Mouse (Mus musculus): Measurements from ENCODE around the gene Six4. TPM values are rescaled to one million over a fixed set of nuclear protein-coding genes. Genes with fewer than 3 reads are reported as not detected.
"Not testable (repeated sequence)": the region's sequence is repeated elsewhere in the genome, so short reads cannot be mapped to it uniquely, and the experiment has no call there.

Six4 gene
- total RNA-seq (2014; fragmentation: Nextera tagmentation), result not detected in 2 replicates
- total RNA-seq (2017), result not detected in 2 replicates

DNA sequence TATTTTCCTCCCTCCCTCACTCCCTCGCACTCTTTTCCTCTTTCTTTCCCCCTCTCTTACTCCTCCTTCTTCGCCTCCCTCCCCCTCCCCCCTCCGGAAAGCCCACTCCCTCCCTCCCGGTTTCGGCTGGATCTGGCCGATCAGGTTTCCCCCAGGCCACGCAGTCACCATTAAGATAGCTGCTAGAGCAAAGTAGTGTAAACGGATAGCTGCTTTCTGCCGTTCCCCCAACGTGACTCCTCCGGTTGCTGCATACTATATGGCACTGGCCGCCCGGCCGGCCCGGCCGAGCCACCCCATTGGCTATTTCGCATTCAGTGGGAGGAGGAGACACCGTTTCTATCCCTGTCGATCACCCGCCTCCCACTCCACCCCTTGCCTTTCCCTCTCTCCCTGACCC is at the start of gene Six4:
Gene Six4 (minus strand): TSS at position 261 of the 400 bp plus-strand sequence.
- peak; percentile 67 for ATAC-seq (replicated peaks; ENCODE audit: poor library complexity, severe bottlenecking)

DNA sequence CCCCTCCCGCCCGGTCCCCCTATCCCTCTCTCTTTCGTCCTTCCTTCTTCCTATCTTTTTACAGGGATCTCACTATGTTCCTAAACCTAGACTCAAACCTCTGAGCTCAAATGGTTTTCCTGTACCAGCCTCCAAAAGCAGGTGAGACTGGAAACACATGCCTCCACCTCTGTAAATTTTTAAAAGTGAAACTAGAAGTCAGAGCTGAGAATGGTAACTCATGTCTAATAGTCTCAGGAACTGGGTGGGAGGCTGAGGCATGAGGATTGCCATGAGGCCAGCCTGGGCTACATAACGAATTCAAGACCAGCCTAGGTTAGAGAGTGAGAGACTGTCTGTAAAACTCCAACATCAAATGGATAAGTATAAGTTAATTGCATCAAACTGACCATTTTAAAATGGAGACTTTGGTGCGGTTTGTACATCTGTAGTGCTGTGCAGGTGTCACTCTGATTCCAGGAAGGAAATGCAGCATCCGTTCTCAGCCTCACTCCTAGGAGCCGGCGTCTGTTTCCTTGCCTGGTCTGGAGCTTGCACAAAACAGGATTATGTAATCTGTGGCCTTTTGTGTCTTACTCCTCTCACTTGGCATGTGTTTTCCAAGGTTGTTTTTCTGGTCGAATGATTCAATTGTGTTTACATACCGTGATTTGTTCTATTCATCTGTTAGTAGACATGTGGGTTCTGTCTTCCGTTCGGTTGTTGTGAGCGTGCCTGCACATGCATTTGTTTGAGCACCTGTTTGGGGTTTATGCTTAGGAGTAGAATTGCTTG is 49.3 kb upstream of the Six4 start:
- peak; percentile 91 for ATAC-seq (replicated peaks; ENCODE audit: poor library complexity, severe bottlenecking)

DNA sequence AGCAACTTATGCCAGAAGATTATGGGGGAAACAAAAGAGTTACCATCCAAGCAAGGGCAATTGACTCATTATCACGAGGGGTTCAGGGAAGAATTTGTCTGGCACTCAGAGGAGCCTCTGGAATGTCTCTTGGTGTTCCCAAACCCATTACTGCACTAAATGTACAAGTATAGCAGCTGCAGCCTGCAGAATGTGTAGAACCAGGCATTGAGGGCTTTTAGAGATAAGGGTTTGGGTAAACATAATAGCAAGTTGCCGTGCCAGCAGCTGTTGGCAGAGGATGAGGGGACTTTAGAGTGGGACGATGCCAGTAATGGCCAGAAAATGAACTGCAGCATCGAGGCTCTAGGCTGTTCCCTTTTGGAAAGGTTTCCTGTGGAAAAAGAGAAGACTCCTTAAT is 47.1 kb upstream of the Six4 start:
- ATAC-seq (replicated peaks; ENCODE audit: poor library complexity, severe bottlenecking), result no peak

DNA sequence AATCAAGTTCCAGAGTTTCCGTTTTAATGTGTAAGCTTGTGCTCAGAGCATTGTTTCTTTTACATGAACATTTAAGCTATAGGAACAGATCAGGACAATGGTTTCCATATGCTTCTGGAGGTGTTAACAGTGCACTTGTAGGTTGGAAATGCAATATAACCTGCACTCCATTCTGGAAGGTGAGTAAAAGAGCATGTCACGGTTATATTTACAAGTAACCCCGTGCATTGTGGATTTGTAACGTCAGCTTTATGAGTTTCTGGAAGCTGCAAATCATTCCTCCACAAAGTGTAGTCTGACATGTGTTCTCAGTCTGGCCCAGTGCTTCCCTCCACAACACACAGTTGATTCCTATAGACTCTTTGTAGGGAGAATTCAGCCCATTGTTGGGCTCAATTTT is 40.9 kb upstream of the Six4 start:
- no peak for ATAC-seq (replicated peaks; ENCODE audit: poor library complexity, severe bottlenecking)

DNA sequence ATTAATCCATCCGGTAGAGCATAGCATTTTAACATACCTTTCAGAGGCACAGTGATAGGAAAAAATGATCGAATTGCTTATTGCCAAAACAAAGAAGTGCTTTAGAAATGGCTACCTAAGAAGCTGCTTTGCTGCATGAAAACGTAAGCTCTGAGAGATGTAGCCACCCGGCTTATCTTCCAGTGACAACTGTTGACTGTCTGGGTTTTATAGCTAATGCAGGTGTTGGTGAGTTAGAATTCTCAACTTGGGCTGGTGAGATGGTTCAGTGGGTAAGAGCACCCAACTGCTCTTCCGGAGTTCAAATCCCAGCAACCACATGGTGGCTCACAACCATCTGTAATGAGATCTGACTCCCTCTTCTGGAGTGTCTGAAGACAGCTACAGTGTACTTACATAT is 37.8 kb upstream of the Six4 start:
- not testable (repeated sequence) for ATAC-seq (replicated peaks; ENCODE audit: poor library complexity, severe bottlenecking)

DNA sequence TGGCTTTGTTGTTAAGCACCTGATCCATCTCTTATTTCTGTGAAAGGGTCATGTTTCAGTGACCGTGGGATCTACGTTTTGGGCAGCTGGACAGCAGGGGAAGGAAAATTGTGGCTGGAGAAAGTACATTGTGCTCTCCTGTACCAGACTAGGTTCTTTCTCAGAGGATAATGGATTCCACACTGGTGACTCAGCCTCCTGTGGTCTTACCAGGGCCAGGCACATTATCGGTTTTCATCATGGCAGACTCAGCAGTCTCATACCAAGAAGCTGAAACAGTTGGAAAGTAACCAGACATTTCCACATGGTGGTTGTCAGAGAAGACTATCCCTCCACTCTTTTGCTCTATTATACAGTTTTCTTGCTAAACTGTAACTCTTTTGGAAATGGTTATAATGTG is 34.0 kb upstream of the Six4 start:
- no peak for ATAC-seq (replicated peaks; ENCODE audit: poor library complexity, severe bottlenecking)

DNA sequence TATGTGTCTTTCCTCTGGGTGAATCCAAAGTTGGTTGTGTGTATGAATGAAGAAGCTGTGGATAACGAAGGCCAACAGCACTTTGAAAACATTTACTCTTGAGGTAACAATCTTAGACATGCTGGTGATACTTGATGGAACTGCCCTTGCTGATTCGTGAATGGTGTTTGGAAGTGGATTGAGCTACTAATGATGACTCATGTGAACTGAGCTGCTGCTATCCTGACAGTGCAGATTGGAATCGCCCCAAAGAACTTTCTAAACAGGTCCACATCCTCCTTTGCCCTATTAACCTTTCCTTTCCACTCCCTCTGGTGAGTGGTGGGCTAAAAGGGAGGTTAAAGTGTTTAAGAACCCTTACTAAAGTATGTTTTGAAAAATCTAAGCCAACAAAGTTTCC is 27.5 kb upstream of the Six4 start:
- ATAC-seq (replicated peaks; ENCODE audit: poor library complexity, severe bottlenecking), result no peak

DNA sequence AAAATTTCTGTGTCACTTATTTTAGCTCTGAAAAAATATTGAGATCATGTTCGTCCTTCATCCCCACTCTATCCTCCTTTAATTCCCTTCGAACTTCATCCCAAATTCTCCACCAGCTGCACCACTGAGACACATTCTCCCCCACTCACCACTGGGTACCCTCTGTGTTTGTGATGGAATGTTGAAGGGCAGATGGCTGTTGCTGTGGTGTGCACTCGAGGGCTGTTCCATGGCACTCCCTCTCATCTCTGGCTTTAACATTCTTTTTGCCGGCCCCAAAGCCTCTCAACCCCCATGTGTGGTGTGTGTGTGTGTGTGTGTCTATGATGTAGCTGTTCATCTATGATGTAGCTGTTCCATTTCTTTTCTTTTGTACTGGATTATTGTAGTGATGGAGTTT is 12.0 kb upstream of the Six4 start:
- ATAC-seq (replicated peaks; ENCODE audit: poor library complexity, severe bottlenecking), result no peak

DNA sequence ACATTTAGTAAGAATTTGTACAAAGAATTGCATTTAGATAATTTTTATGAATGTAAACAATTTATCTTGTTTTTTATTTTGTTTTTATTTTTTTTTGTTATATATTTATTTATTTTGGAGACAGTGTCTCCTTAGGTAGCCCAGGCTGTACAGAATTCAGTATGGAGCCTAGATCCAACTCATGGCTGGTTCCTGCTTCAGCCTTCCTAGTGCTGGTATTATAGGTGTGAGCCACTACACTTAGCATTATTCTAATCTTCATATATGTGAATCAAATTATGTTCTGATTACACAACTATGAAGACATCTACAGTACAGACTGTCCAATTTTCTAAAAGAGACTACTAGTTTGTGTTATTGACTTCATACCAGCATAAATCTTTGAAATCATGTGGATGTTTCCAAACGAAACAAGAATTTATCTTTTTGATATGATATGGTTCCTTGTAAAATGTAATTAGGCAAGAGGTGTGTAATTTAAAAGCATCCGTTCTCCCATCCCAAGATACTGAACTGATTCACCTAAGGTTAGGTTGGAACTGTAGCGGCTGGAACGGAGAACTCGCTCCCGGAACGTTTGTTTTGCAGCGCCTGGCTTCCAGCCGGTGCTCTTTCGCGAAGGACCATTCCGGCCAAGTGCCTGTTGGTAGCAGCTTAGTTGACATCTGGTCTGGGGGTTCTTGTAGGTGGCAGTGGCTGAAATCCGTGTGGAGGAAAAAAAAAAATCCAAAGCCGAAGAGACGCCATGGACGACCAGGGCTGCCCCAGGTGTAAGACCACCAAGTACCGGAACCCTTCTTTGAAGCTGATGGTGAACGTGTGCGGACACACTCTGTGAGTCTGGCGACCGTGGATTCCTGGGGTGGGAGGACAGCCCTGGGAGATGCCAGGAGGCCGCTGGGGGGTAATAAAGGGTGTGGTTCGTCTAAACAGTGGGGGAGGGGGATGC is 10.1 kb upstream of the Six4 start, which contains the start of gene Mnat1:
Gene Mnat1 (plus strand): TSS at position 625 of the 949 bp plus-strand sequence.
- peak; percentile 98 for ATAC-seq (replicated peaks; ENCODE audit: poor library complexity, severe bottlenecking)

DNA sequence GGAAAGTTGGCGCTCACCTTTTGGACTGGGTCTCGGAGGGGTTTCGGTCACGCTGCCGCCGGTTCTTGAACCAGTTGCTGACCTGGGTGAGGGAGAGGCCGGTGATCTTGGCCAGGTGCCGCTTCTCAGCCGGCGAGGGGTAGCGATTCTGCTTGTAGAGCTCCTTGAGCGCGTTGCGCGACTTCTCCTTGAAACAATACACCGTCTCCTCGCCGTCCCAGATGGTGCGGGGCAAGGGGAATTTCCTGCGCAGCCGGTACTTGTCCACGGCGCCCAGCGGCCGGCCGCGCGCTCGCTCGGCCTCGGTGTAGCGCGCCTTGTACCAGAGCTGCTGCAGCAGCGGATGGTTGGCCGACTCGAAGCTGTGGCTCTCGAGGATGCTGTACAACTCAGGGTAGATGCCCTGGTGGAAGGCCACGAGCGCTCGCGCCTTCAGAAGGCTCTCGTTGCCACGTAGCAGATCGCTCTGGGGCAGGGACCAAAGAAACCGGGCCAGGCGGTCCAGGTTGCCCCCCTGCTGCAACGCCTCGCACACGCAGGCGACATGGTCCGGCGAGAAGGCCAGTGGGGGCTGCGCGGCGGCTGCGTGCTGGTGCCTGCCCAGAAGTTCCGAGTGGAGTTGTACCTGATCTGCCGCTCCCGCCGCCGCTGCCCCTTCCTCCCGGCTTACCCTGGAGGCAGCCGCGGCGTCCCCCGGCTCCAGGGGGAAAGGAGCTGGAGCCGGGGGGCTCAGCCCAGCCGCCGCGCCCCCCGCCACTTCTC is 749 bp downstream of the Six4 start:
- ATAC-seq (replicated peaks; ENCODE audit: poor library complexity, severe bottlenecking), result peak; percentile 39

DNA sequence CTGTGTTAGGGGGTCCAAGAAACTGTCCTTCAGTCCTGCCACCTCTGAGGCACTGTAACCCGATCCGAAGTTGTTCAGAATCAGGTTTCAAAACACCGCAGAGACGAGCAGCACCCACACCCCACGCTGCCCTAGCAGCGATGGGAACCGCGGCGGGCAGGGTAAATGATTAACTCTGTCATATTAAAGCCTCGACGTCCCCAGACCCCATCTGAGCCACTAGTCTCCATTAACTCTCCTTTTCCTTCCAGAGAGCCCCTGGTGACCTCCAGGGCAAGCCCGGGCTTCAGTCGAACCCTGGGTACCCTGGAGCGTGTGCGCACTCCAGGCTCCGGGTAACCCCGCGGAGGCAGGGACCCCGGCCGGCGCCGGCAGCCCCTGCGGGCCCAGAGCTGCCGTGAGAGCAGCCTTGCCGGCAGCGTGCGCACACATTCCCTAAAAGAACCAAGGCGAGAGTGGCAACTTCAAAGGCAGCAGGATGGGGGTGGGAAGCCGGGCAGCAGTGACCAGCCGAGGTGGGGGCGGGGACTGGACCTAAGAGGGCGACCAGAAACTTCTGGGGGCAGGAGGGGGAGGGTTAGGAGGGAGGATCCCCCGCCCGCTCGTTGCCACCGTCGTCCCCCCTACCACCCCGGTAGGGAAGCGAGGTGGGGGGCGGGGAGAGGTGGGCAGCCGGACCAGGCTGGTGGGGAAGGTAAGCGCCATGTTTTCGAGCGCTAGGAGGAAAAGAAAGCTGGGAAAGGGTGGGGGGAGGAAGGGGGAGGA is 1.5 kb downstream of the Six4 start:
- peak; percentile 26; the same call in 1 of the 2 replicates for ATAC-seq (replicated peaks; ENCODE audit: poor library complexity, severe bottlenecking)

DNA sequence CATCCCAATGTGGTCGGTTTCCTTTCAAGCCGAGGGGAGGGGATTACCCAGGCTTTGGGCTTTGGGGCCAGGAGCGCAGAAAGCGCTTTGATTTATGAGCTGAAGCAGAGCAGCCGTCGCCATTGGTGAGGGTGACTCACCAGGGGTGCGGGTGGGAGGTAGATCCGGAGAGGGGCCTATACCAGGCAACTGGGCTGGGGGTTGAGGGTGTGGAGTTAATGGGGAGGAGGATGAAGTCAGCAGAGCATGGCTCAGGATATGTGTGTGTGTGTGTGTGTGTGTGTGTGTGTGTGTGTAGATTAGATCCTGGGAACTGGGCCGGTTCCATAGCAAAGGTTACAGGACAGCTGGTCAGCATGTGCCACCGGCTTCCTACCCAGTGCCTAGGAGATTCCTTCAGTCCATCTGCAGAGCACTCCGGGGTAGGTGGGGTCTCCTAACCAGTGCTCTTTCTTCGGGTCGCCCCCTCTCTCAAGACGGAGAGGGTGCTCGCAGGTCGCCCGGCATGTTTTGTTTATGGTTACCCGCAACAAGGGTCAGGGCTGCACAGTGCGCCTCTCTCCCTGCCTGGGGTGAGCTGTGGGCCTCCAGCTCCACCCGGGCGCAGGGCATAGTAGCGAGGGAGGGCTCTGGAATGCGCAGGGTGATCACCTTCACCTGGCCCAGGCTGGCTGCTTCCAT is 2.7 kb downstream of the Six4 start:
- peak; percentile 25; the same call in 1 of the 2 replicates for ATAC-seq (replicated peaks; ENCODE audit: poor library complexity, severe bottlenecking)

DNA sequence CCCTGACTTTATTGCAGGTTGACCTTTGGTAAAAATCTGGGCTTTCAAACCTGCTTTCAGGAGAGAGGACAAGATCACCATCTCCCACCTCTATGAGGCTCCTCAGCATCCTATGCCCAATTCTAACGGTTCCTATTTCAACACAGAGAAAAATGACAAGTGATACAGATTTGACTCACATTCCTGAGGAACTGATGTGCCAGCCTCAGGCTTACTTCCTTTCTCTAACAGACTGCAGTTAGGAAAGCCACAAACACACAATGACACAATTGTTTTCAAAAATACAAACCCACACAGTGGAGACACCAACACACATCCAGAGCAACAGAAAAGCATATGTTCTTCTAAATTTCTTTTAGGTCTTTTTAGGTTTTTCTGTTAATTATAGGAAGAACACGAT is 5.4 kb downstream of the Six4 start:
- ATAC-seq (replicated peaks; ENCODE audit: poor library complexity, severe bottlenecking), result peak; percentile 34; the same call in 1 of the 2 replicates

DNA sequence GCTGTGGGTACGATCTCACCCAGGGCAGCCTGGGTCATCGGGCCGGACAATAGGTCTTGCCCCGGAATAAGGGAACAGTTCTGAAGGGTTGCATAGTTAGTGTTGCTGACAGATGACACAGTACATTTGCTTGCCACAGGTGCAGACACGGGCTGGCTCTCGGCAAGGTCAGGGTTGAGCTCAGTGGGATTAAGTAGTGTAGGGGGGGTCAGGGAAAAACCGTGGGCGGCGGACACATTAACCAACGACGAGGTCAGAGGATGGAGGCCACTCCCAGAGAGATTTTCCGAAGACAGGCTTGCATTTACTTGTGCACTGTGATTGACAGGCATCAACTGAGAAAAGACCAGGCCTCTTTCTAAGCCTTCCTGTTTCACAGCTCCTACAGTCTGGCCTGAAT is 9.5 kb downstream of the Six4 start:
- ATAC-seq (replicated peaks; ENCODE audit: poor library complexity, severe bottlenecking), result no peak

DNA sequence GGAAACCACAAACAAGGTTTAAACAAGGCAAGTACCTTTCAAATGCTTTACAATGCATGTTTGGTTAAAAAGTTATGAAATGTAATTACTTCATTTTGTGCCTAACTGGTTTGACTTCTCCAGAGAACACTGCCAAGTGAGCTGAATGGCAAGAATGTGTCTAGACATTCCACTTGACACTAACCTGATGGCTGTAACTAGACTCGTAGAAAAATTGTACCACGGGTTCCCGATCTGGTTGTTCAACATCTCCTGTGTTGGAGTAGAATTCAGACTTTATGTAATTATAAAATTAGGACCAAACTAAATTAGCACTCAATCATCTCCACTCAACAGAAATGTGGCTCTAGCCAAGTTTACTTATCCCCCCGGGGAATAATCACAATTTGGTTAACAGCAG is 14.7 kb downstream of the Six4 start:
- no peak for ATAC-seq (replicated peaks; ENCODE audit: poor library complexity, severe bottlenecking)

DNA sequence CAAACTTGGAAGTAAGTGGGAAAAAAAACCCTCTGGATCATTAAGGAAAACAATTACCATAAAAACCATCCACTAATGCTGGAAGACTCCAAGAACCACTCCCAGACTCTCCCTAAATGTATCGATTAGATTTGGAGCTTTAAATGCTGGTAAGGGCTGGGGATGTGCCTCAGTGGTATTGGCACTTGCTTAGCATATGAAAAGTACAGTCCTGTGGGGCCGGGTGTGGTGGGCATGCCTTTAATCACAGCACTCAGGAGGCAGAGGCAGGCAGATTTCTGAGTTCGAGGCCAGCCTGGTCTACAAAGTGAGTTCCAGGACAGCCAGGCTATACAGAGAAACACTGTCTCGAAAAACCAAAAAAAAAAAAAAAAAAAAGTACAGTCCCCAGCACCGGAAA is 17.1 kb downstream of the Six4 start:
- ATAC-seq (replicated peaks; ENCODE audit: poor library complexity, severe bottlenecking), result not testable (repeated sequence)

DNA sequence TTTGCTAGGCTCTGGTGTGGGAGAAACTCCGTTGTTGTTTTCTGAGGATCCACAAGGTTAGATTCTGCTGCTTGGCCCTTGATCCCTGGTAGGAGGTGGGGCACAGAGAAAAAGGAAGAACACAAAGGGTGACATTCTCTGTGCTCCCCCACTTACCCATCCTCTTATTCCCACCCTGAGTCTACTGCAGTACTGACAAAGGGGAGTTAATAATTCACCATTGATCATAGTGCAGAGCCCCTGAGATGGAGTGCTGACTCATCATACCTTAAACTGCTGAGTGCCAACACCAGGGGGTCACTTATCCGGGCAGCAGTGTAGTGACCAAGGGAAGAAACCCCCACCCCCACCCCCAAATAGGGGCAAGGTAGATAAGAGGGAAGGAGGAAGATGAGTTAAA is 18.7 kb downstream of the Six4 start:
- ATAC-seq (replicated peaks; ENCODE audit: poor library complexity, severe bottlenecking), result no peak

DNA sequence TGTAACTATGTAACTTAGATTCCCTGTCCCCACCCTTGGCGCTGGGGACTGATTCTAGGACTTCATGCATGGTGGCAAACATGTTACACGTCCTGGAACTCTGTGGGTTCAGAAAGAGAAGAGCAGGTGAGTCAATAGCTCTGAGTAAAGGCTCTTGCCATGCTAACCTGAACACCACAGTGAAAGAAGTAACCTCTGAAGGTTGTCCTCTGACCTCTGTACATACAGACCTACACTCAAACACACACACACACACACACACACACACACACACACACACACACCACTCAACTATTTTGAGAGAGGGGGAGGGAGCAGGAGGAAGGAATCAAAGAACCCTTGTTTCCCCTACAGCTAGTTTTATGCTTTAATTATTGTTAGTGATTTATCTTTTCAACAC is 19.1 kb downstream of the Six4 start:
- ATAC-seq (replicated peaks; ENCODE audit: poor library complexity, severe bottlenecking), result no peak

DNA sequence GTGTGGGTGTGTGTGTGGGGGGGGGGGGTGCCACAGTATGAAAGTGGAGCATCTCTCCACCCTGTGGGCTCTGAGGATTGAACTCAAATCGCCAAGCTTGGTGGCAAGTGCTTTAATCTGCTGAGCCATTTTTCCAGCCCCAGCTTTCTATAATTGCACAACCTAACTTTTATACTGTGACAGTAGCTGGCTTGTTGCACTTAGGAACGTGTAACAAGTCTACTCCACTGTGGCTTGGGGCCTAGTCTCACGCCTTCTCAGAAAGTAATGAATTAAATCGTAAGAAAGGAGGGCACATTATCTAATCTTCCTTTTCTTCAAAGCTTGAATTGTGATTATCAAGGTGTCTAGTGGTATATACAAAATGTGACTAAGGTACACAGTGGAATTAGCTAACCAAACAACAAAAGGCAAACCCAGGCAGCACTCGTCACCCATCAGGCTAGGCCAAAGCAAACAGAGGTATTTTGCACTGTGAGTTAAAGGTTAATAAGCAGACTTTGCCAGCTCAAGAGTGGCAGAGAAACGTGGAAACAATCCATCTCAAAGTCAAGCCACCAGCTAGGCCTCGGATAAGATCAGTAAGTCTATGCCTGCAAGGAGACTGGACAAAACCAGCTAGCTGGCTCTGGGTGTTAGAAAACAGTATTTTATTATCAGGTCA is 22.5 kb downstream of the Six4 start:
- no peak for ATAC-seq (replicated peaks; ENCODE audit: poor library complexity, severe bottlenecking)
